Mouse (Mus musculus): ENCODE data around the gene Grm8. TPM values are rescaled to one million over a fixed set of nuclear protein-coding genes. Genes with fewer than 3 reads are reported as not detected.

Grm8 gene
- total RNA-seq (2014; rRNA removed), result under 0.01 and 0.20 TPM in 2 replicates
- not detected in 2 replicates for polyA plus RNA-seq (2012; rRNA removed)

DNA sequence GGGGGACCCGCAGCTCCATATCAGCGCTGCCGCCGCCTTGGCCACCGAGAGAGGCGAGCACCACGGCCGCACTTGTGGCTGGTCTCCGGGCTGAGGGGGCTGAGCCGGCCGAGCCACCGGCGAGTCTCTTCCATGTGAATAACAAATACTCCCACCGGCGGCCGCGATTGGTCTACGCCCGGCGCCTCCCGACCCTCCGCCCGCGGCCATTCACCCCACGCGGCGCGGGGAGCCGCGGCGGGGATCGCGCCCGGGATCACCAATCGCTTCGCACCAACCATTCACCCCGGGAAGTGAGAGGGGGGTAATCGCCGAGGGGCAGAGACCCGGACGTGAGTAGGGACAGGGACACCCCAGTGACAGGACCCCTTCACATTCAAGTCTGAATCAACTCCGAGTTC is at the start of gene Grm8:
TSS of gene Grm8 (minus strand) at position 178 of the 401 bp plus-strand sequence.
- WGBS, result under 1% methylated on average over 42 of the region's 42 CpGs
- no peak for TF ChIP-seq POLR2A (IDR thresholded peaks at IDR 0.05; ENCODE audit: extremely low read depth, insufficient read depth, low read length)
- TF ChIP-seq CTCF (IDR thresholded peaks at IDR 0.05; ENCODE audit: low read depth, low read length), result no peak
- H3K9ac ChIP-seq (ENCODE audit: low read depth, low read length), result peak within 1 kb of the TSS; percentile 29; the same call in 1 of the 2 replicates
- H3K4me3 ChIP-seq (ENCODE audit: insufficient read depth, low read depth, low read length), result peak within 1 kb of the TSS; percentile 53
- DNase-seq (ENCODE audit: extremely low read depth, low read depth, low spot score), result no peak
- H3K27ac ChIP-seq (replicated peaks; ENCODE audit: insufficient read depth, low read depth, low read length), result no peak within 1 kb of the TSS
- H3K79me2 ChIP-seq (ENCODE audit: control insufficient read depth, insufficient read depth, low read length), result no peaks in the 10 kb centered on the region
- H3K36me3 ChIP-seq (ENCODE audit: control insufficient read depth, insufficient read depth, low read length), result no peaks in the 10 kb centered on the region
- 0 out of 2 replicates have a peak, but pooled peaks cover 1% of the 10 kb centered on the region for H3K4me1 ChIP-seq (ENCODE audit: control insufficient read depth, insufficient read depth, low read length)
- H3K27me3 ChIP-seq (ENCODE audit: control insufficient read depth, insufficient read depth, low read length), result peaks cover 2% of the 10 kb centered on the region; the same call in 1 of the 2 replicates

DNA sequence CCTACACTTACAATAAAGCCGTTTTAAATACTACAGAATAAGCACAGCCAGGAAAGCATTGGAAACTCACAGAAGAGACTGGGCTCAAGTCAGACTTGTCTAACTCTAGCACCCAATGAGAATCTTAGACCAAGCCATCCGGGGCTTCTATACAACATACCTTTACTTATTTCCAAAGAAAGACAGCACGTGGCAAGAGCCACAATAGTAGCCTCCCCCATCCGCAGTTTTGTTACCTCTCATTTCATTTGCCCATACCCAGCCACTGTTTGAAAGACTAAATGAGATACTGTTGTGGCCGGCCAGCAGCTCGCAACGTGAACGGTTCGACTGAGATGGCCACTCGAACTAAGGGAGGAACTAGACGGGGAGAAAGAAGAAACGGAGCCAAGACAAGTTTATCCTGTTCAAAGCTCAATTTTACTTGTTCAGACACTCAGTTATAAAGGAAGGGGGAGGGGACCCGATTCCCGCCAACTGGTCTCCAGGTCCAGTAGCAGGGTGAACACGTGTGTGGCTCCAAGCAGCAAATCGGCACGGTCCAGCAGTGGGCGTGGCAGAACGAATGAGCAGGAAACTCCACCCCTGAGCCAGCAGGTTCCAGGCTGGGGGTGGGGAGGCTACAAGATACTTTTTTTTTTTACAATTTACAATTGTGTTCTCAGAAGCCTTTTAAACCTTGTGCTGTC is 35.0 kb upstream of the Grm8 start:
- Histone ChIP-seq H3K79me2 (ENCODE audit: control insufficient read depth, insufficient read depth, low read length) (no peaks in the 10 kb centered on the region), H3K36me3 (ENCODE audit: control insufficient read depth, insufficient read depth, low read length) (no peaks in the 10 kb centered on the region), H3K4me1 (ENCODE audit: control insufficient read depth, insufficient read depth, low read length) (no peaks in the 10 kb centered on the region), H3K27me3 (ENCODE audit: control insufficient read depth, insufficient read depth, low read length) (0 out of 2 replicates have a peak, but pooled peaks cover 3% of the 10 kb centered on the region), H3K9ac (ENCODE audit: low read depth, low read length) (no peak overlapping the region), H3K4me3 (ENCODE audit: insufficient read depth, low read depth, low read length) (no peak overlapping the region), H3K27ac (replicated peaks; ENCODE audit: insufficient read depth, low read depth, low read length) (no peak overlapping the region)
- 73% methylated on average over 19 of the region's 19 CpGs for WGBS
- TF ChIP-seq POLR2A (IDR thresholded peaks at IDR 0.05; ENCODE audit: extremely low read depth, insufficient read depth, low read length) (no peak), CTCF (IDR thresholded peaks at IDR 0.05; ENCODE audit: low read depth, low read length) (no peak)
- DNase-seq (ENCODE audit: extremely low read depth, low read depth, low spot score), result peak; percentile 26

DNA sequence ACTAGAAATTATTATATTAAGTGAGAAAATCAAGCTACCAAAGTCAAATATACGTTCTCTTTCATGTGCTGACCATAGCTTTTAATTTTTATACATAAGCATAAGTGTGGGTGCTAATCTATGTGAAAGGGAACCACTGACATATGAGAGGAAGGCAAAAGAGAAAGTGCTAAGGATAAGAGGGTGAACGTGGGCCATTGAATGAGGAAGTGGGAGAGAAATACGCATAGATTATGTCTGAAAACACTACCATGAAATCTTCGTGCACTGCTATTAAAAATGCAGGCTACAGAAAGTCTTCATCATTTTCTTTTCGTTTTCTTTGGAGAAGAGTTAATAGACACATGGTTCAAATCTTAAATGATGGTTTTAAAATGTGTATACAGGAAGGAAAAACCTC is 25.4 kb upstream of the Grm8 start:
- H3K9ac ChIP-seq (ENCODE audit: low read depth, low read length), result no peak overlapping the region
- 65% methylated on average over 5 of the region's 5 CpGs for WGBS
- H3K4me3 ChIP-seq (ENCODE audit: insufficient read depth, low read depth, low read length), result no peak overlapping the region
- no peaks in the 10 kb centered on the region for H3K4me1 ChIP-seq (ENCODE audit: control insufficient read depth, insufficient read depth, low read length)
- H3K36me3 ChIP-seq (ENCODE audit: control insufficient read depth, insufficient read depth, low read length), result no peaks in the 10 kb centered on the region
- DNase-seq (ENCODE audit: extremely low read depth, low read depth, low spot score), result no peak
- H3K27me3 ChIP-seq (ENCODE audit: control insufficient read depth, insufficient read depth, low read length), result no peaks in the 10 kb centered on the region
- H3K79me2 ChIP-seq (ENCODE audit: control insufficient read depth, insufficient read depth, low read length), result no peaks in the 10 kb centered on the region
- TF ChIP-seq POLR2A (IDR thresholded peaks at IDR 0.05; ENCODE audit: extremely low read depth, insufficient read depth, low read length) (no peak), CTCF (IDR thresholded peaks at IDR 0.05; ENCODE audit: low read depth, low read length) (no peak)
- no peak overlapping the region for H3K27ac ChIP-seq (replicated peaks; ENCODE audit: insufficient read depth, low read depth, low read length)

DNA sequence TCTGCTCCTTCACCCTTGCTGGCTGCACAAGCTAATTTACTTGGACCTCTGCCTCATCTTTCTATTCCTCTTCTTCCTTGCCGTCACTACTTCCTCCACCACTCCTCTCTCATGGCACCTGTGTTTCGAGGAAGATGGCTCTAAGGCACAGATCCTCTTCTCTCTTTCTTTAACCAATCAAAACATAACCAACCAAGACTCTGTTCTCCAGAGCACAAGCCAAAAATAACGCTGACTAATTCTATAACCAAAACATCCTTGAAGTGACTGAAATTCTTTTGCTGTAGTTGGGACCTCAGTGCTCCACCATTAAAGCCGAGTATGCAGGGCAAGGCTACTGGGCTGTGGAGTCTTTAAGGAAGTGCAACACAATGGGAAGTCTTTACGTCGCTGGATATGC is 11.5 kb upstream of the Grm8 start:
- TF ChIP-seq POLR2A (IDR thresholded peaks at IDR 0.05; ENCODE audit: extremely low read depth, insufficient read depth, low read length), result no peak
- TF ChIP-seq CTCF (IDR thresholded peaks at IDR 0.05; ENCODE audit: low read depth, low read length), result no peak
- no peak overlapping the region for H3K9ac ChIP-seq (ENCODE audit: low read depth, low read length)
- no peaks in the 10 kb centered on the region for H3K36me3 ChIP-seq (ENCODE audit: control insufficient read depth, insufficient read depth, low read length)
- H3K27me3 ChIP-seq (ENCODE audit: control insufficient read depth, insufficient read depth, low read length), result no peaks in the 10 kb centered on the region
- H3K27ac ChIP-seq (replicated peaks; ENCODE audit: insufficient read depth, low read depth, low read length), result no peak overlapping the region
- H3K79me2 ChIP-seq (ENCODE audit: control insufficient read depth, insufficient read depth, low read length), result no peaks in the 10 kb centered on the region
- 73% methylated on average over 6 of the region's 6 CpGs for WGBS
- no peaks in the 10 kb centered on the region for H3K4me1 ChIP-seq (ENCODE audit: control insufficient read depth, insufficient read depth, low read length)
- H3K4me3 ChIP-seq (ENCODE audit: insufficient read depth, low read depth, low read length), result no peak overlapping the region
- DNase-seq (ENCODE audit: extremely low read depth, low read depth, low spot score), result no peak

DNA sequence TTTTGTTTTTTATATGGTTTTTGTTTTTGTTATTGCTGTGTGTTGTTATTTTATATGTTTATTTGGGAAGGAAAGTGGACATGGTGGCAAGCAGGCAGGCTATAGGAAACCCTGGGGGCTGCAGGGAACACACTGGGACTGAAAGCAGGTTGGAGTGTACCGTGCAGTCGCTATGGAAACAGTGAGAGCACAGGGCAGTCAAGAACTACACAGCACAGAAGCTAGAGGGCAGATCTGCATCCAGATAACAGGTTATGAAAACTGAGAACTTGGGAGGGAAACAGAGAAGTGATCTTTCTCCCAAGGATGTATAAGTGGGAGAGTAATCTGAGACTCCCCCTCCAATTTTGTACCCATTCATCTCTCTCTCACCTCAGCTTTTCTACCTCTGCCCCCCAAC is 7.4 kb upstream of the Grm8 start:
- no peak for DNase-seq (ENCODE audit: extremely low read depth, low read depth, low spot score)
- no peak overlapping the region for H3K9ac ChIP-seq (ENCODE audit: low read depth, low read length)
- H3K27ac ChIP-seq (replicated peaks; ENCODE audit: insufficient read depth, low read depth, low read length), result no peak overlapping the region
- no peak overlapping the region for H3K4me3 ChIP-seq (ENCODE audit: insufficient read depth, low read depth, low read length)
- no peaks in the 10 kb centered on the region for H3K79me2 ChIP-seq (ENCODE audit: control insufficient read depth, insufficient read depth, low read length)
- no peaks in the 10 kb centered on the region for H3K4me1 ChIP-seq (ENCODE audit: control insufficient read depth, insufficient read depth, low read length)
- no peaks in the 10 kb centered on the region for H3K27me3 ChIP-seq (ENCODE audit: control insufficient read depth, insufficient read depth, low read length)
- TF ChIP-seq CTCF (IDR thresholded peaks at IDR 0.05; ENCODE audit: low read depth, low read length) (no peak), POLR2A (IDR thresholded peaks at IDR 0.05; ENCODE audit: extremely low read depth, insufficient read depth, low read length) (no peak)
- WGBS, result 37% methylated on average over 2 of the region's 2 CpGs
- no peaks in the 10 kb centered on the region for H3K36me3 ChIP-seq (ENCODE audit: control insufficient read depth, insufficient read depth, low read length)

Data from liver, adult 2 months (tissue).